Mouse (Mus musculus): ENCODE measurements around the gene Rev1. TPM values are rescaled to one million over a fixed set of nuclear protein-coding genes. Genes with fewer than 3 reads are reported as not detected.

Gene Rev1
- polyA plus RNA-seq, 1 experiment: 0.59 TPM

GRCm38 (mm10) chr1:38035521-38035920, 94.1 kb downstream of the Rev1 start:
- H3K4me1 ChIP-seq: 0 out of 2 replicates have a peak, but pooled peaks cover 3% of the 10 kb centered on the region
- no peak for TF ChIP-seq GATA1 (IDR thresholded peaks at IDR 0.05; ENCODE audit: borderline replicate concordance, low read length)
- TF ChIP-seq FLI1 (IDR thresholded peaks at IDR 0.05; ENCODE audit: low read length): no peak
- H3K4me3 ChIP-seq (replicated peaks): no peak overlapping the region
- H3K36me3 ChIP-seq (replicated peaks; ENCODE audit: low read length): peaks cover 99% of the 10 kb centered on the region
- no peaks in the 10 kb centered on the region for H3K9me3 ChIP-seq
- no peaks in the 10 kb centered on the region for H3K27me3 ChIP-seq (replicated peaks)

- H3K36me3 ChIP-seq (replicated peaks; ENCODE audit: low read length): peaks cover 98% of the 10 kb centered on the region
- no peaks in the 10 kb centered on the region for H3K27me3 ChIP-seq (replicated peaks)
- TF ChIP-seq GATA1 (IDR thresholded peaks at IDR 0.05; ENCODE audit: borderline replicate concordance, low read length) (no peak), FLI1 (IDR thresholded peaks at IDR 0.05; ENCODE audit: low read length) (no peak)
- H3K4me1 ChIP-seq: peaks cover 20% of the 10 kb centered on the region
- no peaks in the 10 kb centered on the region for H3K9me3 ChIP-seq
- H3K4me3 ChIP-seq (replicated peaks): no peak overlapping the region
Measured at GRCm38 (mm10) chr1:38031391-38031790, 98.2 kb downstream of the Rev1 start.

GRCm38 (mm10) chr1:38027301-38027700, 102.3 kb downstream of the Rev1 start:
- H3K9me3 ChIP-seq: no peaks in the 10 kb centered on the region
- no peak for TF ChIP-seq FLI1 (IDR thresholded peaks at IDR 0.05; ENCODE audit: low read length)
- TF ChIP-seq GATA1 (IDR thresholded peaks at IDR 0.05; ENCODE audit: borderline replicate concordance, low read length): no peak
- no peak overlapping the region for H3K4me3 ChIP-seq (replicated peaks)
- peaks cover 29% of the 10 kb centered on the region for H3K4me1 ChIP-seq
- H3K27me3 ChIP-seq (replicated peaks): no peaks in the 10 kb centered on the region
- H3K36me3 ChIP-seq (replicated peaks; ENCODE audit: low read length): peaks cover 96% of the 10 kb centered on the region

GRCm38 (mm10) chr1:38014551-38015203, 114.9 kb downstream of the Rev1 start:
- Histone ChIP-seq H3K27me3 (replicated peaks) (no peaks in the 10 kb centered on the region), H3K4me1 (peaks cover 57% of the 10 kb centered on the region), H3K36me3 (replicated peaks; ENCODE audit: low read length) (peaks cover 36% of the 10 kb centered on the region), H3K9me3 (no peaks in the 10 kb centered on the region), H3K4me3 (replicated peaks) (no peak overlapping the region)
- TF ChIP-seq GATA1 (IDR thresholded peaks at IDR 0.05; ENCODE audit: borderline replicate concordance, low read length): no peak
- no peak for TF ChIP-seq FLI1 (IDR thresholded peaks at IDR 0.05; ENCODE audit: low read length)

GRCm38 (mm10) chr1:38012509-38012908, 117.1 kb downstream of the Rev1 start:
- H3K27me3 ChIP-seq (replicated peaks): no peaks in the 10 kb centered on the region
- H3K36me3 ChIP-seq (replicated peaks; ENCODE audit: low read length): peaks cover 26% of the 10 kb centered on the region
- H3K4me3 ChIP-seq (replicated peaks): peak overlapping the region; percentile 91
- peaks cover 78% of the 10 kb centered on the region for H3K4me1 ChIP-seq
- H3K9me3 ChIP-seq: no peaks in the 10 kb centered on the region
- TF ChIP-seq FLI1 (IDR thresholded peaks at IDR 0.05; ENCODE audit: low read length) (no peak), GATA1 (IDR thresholded peaks at IDR 0.05; ENCODE audit: borderline replicate concordance, low read length) (no peak)

GRCm38 (mm10) chr1:38012104-38012503, 117.5 kb downstream of the Rev1 start:
- no peaks in the 10 kb centered on the region for H3K9me3 ChIP-seq
- H3K36me3 ChIP-seq (replicated peaks; ENCODE audit: low read length): peaks cover 23% of the 10 kb centered on the region
- TF ChIP-seq FLI1 (IDR thresholded peaks at IDR 0.05; ENCODE audit: low read length): no peak
- TF ChIP-seq GATA1 (IDR thresholded peaks at IDR 0.05; ENCODE audit: borderline replicate concordance, low read length): no peak
- peak overlapping the region; percentile 88 for H3K4me3 ChIP-seq (replicated peaks)
- no peaks in the 10 kb centered on the region for H3K27me3 ChIP-seq (replicated peaks)
- H3K4me1 ChIP-seq: peaks cover 82% of the 10 kb centered on the region

GRCm38 (mm10) chr1:38011647-38012046, 118.0 kb downstream of the Rev1 start:
- Histone ChIP-seq H3K9me3 (no peaks in the 10 kb centered on the region), H3K27me3 (replicated peaks) (no peaks in the 10 kb centered on the region), H3K4me1 (peaks cover 87% of the 10 kb centered on the region), H3K4me3 (replicated peaks) (peak overlapping the region; percentile 88), H3K36me3 (replicated peaks; ENCODE audit: low read length) (peaks cover 23% of the 10 kb centered on the region)
- TF ChIP-seq FLI1 (IDR thresholded peaks at IDR 0.05; ENCODE audit: low read length) (no peak), GATA1 (IDR thresholded peaks at IDR 0.05; ENCODE audit: borderline replicate concordance, low read length) (peak; percentile 84)

- Histone ChIP-seq H3K36me3 (replicated peaks; ENCODE audit: low read length) (peaks cover 38% of the 10 kb centered on the region), H3K4me3 (replicated peaks) (no peak overlapping the region), H3K27me3 (replicated peaks) (no peaks in the 10 kb centered on the region), H3K9me3 (no peaks in the 10 kb centered on the region), H3K4me1 (peaks cover 86% of the 10 kb centered on the region)
- no peak for TF ChIP-seq FLI1 (IDR thresholded peaks at IDR 0.05; ENCODE audit: low read length)
- no peak for TF ChIP-seq GATA1 (IDR thresholded peaks at IDR 0.05; ENCODE audit: borderline replicate concordance, low read length)
Measured at GRCm38 (mm10) chr1:38006741-38007140, 122.9 kb downstream of the Rev1 start.

GRCm38 (mm10) chr1:38003046-38003445, 126.6 kb downstream of the Rev1 start:
- Histone ChIP-seq H3K27me3 (replicated peaks) (no peaks in the 10 kb centered on the region), H3K36me3 (replicated peaks; ENCODE audit: low read length) (peaks cover 29% of the 10 kb centered on the region), H3K4me1 (peaks cover 72% of the 10 kb centered on the region), H3K4me3 (replicated peaks) (no peak overlapping the region), H3K9me3 (no peaks in the 10 kb centered on the region)
- no peak for TF ChIP-seq FLI1 (IDR thresholded peaks at IDR 0.05; ENCODE audit: low read length)
- TF ChIP-seq GATA1 (IDR thresholded peaks at IDR 0.05; ENCODE audit: borderline replicate concordance, low read length): no peak

Other genes with a start within 250 kb of the Rev1 start
- gene Mitd1, start 239.4 kb downstream of the Rev1 start, polyA plus RNA-seq (2012; ENCODE audit: insufficient read depth, low replicate concordance): 3.0 and 10.0 TPM in 2 replicates
- gene Mrpl30, start 239.3 kb downstream of the Rev1 start, polyA plus RNA-seq (2012; ENCODE audit: insufficient read depth, low replicate concordance): 6.9 and 19.0 TPM in 2 replicates
- not detected in 2 replicates for gene Lyg2, start 213.3 kb downstream of the Rev1 start, polyA plus RNA-seq (2012; ENCODE audit: insufficient read depth, low replicate concordance)
- gene Lyg1, start 172.0 kb downstream of the Rev1 start, polyA plus RNA-seq (2012; ENCODE audit: insufficient read depth, low replicate concordance): not detected in 2 replicates
- 3.2 and 4.8 TPM in 2 replicates for gene Txndc9, start 131.9 kb downstream of the Rev1 start, polyA plus RNA-seq (2012; ENCODE audit: insufficient read depth, low replicate concordance)
- 3.5 and 69.6 TPM in 2 replicates for gene Eif5b, start 131.8 kb downstream of the Rev1 start, polyA plus RNA-seq (2012; ENCODE audit: insufficient read depth, low replicate concordance)

Data from megakaryocyte, embryonic 14.5 days (primary cell).